8 mouse cellular contexts compared by ENCODE assay signal in the genomic region with DNA sequence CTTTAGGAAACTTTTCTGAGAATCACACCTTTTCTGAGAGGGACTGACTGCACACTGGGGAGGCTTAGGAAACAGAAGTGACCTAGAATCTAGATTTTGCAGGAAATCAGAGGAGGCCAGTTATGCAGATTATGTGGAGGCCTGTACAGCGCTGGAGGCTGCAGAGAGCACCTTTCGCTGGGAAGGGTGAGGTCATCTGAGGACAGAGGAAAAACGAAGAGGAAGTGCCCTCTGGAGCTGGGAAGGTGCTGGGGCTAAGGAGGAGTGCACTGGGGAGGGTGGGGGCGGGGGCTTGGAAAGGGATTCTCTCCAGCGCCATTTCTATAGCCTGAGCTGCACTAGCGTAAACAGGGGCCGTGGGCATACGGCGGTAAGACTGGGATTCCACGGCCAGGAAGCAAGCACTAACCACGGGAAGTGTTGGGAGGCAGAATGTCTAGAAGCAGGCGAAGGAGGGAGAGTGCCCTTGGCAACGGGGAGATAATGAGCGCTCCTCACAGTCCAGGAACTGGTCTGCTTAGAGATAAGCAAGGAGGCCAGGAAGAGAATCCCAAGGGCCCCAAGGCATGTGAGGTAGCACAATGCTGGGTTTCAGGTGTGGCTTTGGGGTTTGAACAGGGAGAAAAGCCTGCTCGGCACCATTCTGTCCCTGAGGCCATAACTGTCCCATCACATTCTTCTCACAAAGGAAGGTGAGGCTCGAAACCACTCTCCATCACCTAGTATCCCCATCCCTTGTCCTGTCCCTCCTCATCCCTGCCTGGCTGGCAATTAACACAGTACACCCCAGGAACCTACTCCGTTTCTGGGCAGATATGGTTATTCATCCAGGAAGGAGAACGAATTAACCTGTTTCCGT.
DNase-seq lines count a peak whose midpoint lies in the region; ATAC-seq lines count a peak whose summit lies in the region.

No protein-coding gene starts in this region.

- peak; percentile 62; the same call in 1 of the 2 replicates for ATAC-seq in embryonic facial prominence, embryonic 13.5 days (ENCODE audit: insufficient number of reproducible peaks, insufficient read depth, low FRiP score, low TSS enrichment, low read depth)
- ATAC-seq in kidney, embryonic 15.5 days (replicated peaks; ENCODE audit: low FRiP score) = peak; percentile 49; the same call in 1 of the 2 replicates
- peak; percentile 36; the same call in 1 of the 2 replicates for ATAC-seq in megakaryocyte-erythroid progenitor cell, adult 5-6 weeks (replicated peaks; ENCODE audit: low FRiP score, low TSS enrichment, poor library complexity, severe bottlenecking)
- no peak for ATAC-seq in CD4-positive, CD25-positive, alpha-beta regulatory T cell, adult 4 months

- 0 out of 2 replicates have a peak overlapping the region, but pooled peaks have one; percentile 1 for H3K4me3 ChIP-seq in embryonic facial prominence, embryonic 13.5 days
- H3K4me3 ChIP-seq in kidney, embryonic 15.5 days (replicated peaks) = no peak overlapping the region

- H3K4me1 ChIP-seq in embryonic facial prominence, embryonic 13.5 days = peaks cover 24% of the 10 kb centered on the region
- H3K4me1 ChIP-seq in kidney, embryonic 15.5 days = peaks cover 24% of the 10 kb centered on the region

- no peaks in the 10 kb centered on the region for H3K27me3 ChIP-seq in embryonic facial prominence, embryonic 13.5 days
- 0 out of 2 replicates have a peak, but pooled peaks cover 5% of the 10 kb centered on the region for H3K27me3 ChIP-seq in kidney, embryonic 15.5 days

- H3K27ac ChIP-seq in embryonic facial prominence, embryonic 13.5 days = peak overlapping the region; percentile 33; the same call in 1 of the 2 replicates
- peak overlapping the region; percentile 29; the same call in 1 of the 2 replicates for H3K27ac ChIP-seq in kidney, embryonic 15.5 days

- peak overlapping the region; percentile 21; the same call in 1 of the 2 replicates for H3K9ac ChIP-seq in embryonic facial prominence, embryonic 13.5 days
- H3K9ac ChIP-seq in kidney, embryonic 15.5 days = no peak overlapping the region

- H3K4me2 ChIP-seq in embryonic facial prominence, embryonic 13.5 days = peak overlapping the region; percentile 42
- peak overlapping the region; percentile 46 for H3K4me2 ChIP-seq in kidney, embryonic 15.5 days

- no peaks in the 10 kb centered on the region for H3K36me3 ChIP-seq in embryonic facial prominence, embryonic 13.5 days
- H3K36me3 ChIP-seq in kidney, embryonic 15.5 days = no peaks in the 10 kb centered on the region

- no peaks in the 10 kb centered on the region for H3K9me3 ChIP-seq in embryonic facial prominence, embryonic 13.5 days
- no peaks in the 10 kb centered on the region for H3K9me3 ChIP-seq in kidney, embryonic 15.5 days (replicated peaks)

- 8% methylated on average over 19 of the region's 19 CpGs for WGBS in embryonic facial prominence, embryonic 13.5 days
- 15% methylated on average over 19 of the region's 19 CpGs for WGBS in kidney, embryonic 15.5 days

- DNase-seq in adrenal gland, postnatal 14 days = peak; percentile 19
- DNase-seq in adrenal gland, adult 8-10 months = no peak
- no peak for DNase-seq in urinary bladder, adult 18-20 months (ENCODE audit: low spot score in 2 of 2)
- no peak for DNase-seq in layer of hippocampus, adult 18-20 months (ENCODE audit: low spot score in 2 of 2)
